Mouse (Mus musculus): ENCODE results near the gene Fibcd1. TPM values are rescaled to one million over a fixed set of nuclear protein-coding genes. Genes with fewer than 3 reads are reported as not detected.

The Fibcd1 gene
- total and polyA plus RNA-seq, 2 experiments from 2014 or later: 19.4 to 48.5 TPM

DNA sequence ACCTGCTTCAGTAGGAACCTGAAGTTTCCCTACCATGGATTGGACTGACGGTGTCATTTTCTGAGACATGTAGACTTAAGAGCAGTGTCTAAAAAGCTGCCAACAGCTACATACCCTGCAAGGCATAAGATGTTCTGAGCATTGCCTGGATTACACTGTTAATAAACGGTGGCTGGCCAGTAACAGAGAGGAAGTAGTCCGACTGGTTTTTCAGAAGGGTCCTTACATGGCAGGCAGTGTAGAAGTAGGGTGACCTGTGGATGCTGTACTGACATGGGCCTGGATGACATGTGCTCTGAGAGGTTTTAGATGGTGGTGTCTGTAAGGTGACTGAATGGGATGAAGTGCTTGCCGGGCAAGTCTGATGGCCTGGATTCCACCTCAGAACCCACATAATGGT is 78.0 kb downstream of the Fibcd1 start:
- Histone ChIP-seq H3K9me3 (ENCODE audit: low read length) (no peaks in the 10 kb centered on the region), H3K4me2 (ENCODE audit: low read depth, low read length, poor library complexity, severe bottlenecking) (no peak overlapping the region), H3K27ac (ENCODE audit: low read depth, low read length) (no peak overlapping the region), H3K9ac (replicated peaks; ENCODE audit: low read length, poor library complexity, severe bottlenecking) (no peak overlapping the region), H3K36me3 (ENCODE audit: insufficient read depth, low read length) (no peaks in the 10 kb centered on the region), H3K27me3 (ENCODE audit: insufficient read depth, low read length) (no peaks in the 10 kb centered on the region), H3K4me3 (ENCODE audit: low read depth, low read length) (no peak overlapping the region), H3K4me1 (ENCODE audit: insufficient read depth, low read length) (peaks cover 14% of the 10 kb centered on the region)
- 73% methylated on average over 4 of the region's 4 CpGs for WGBS
- no peak for ATAC-seq (ENCODE audit: low FRiP score)
- DNase-seq (ENCODE audit: low spot score): no peak
- no peak for TF ChIP-seq CTCF (IDR thresholded peaks at IDR 0.05)

DNA sequence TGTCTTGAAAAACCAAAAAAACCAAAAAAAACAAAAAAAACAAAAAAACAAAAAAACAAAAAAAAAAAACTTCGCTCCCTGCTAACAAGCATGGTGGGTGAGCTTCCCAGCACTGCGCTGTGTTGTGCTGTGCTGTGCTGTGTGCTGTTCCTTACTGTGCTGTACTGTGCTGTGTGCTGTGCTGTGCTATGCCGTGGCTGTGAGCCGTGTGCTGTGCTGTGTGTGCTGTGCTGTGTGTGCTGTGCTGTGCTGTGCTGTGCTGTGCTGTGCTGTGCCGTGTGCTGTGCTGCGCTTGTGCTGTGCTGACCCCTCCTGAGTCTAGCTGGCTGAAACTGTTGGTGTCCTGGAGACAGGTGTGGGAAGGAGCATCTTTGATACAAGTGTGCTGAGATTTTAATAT is 78.7 kb downstream of the Fibcd1 start:
- WGBS: 96% methylated on average over 6 of the region's 6 CpGs
- ATAC-seq (ENCODE audit: low FRiP score): no peak

More for the DNA sequence above, 78.7 kb downstream of the Fibcd1 start:
- Histone ChIP-seq H3K9ac (replicated peaks; ENCODE audit: low read length, poor library complexity, severe bottlenecking) (no peak overlapping the region), H3K9me3 (ENCODE audit: low read length) (no peaks in the 10 kb centered on the region), H3K27me3 (ENCODE audit: insufficient read depth, low read length) (no peaks in the 10 kb centered on the region), H3K36me3 (ENCODE audit: insufficient read depth, low read length) (no peaks in the 10 kb centered on the region), H3K27ac (ENCODE audit: low read depth, low read length) (no peak overlapping the region), H3K4me2 (ENCODE audit: low read depth, low read length, poor library complexity, severe bottlenecking) (no peak overlapping the region), H3K4me3 (ENCODE audit: low read depth, low read length) (no peak overlapping the region), H3K4me1 (ENCODE audit: insufficient read depth, low read length) (peaks cover 14% of the 10 kb centered on the region)
- DNase-seq (ENCODE audit: low spot score): no peak
- TF ChIP-seq CTCF (IDR thresholded peaks at IDR 0.05): no peak

Other genes with a start within 250 kb of the Fibcd1 start
- 0.99 and 1.4 TPM in 2 replicates for gene Prdm12, start 206.0 kb downstream of the Fibcd1 start, total RNA-seq (2014; rRNA removed)
- gene Prdm12, start 206.0 kb downstream of the Fibcd1 start, polyA plus RNA-seq (2015; fragmentation: Nextera tagmentation; extraction: Ambion mirVana): 1.9 and 2.4 TPM in 2 replicates
- 26.7 and 27.4 TPM in 2 replicates for gene Exosc2, start 175.3 kb downstream of the Fibcd1 start, total RNA-seq (2014; rRNA removed)
- gene Exosc2, start 175.3 kb downstream of the Fibcd1 start, polyA plus RNA-seq (2015; fragmentation: Nextera tagmentation; extraction: Ambion mirVana): 32.2 and 36.8 TPM in 2 replicates
- gene Abl1, start 157.6 kb downstream of the Fibcd1 start, total RNA-seq (2014; rRNA removed): 44.9 and 50.1 TPM in 2 replicates
- 13.1 and 13.8 TPM in 2 replicates for gene Abl1, start 157.6 kb downstream of the Fibcd1 start, polyA plus RNA-seq (2015; fragmentation: Nextera tagmentation; extraction: Ambion mirVana)
- gene Qrfp, start 35.4 kb downstream of the Fibcd1 start, total RNA-seq (2014; rRNA removed): 0.19 TPM in 1 of 2 replicates, not detected in the other
- gene Qrfp, start 35.4 kb downstream of the Fibcd1 start, polyA plus RNA-seq (2015; fragmentation: Nextera tagmentation; extraction: Ambion mirVana): 0.07 and 0.20 TPM in 2 replicates
- 11.3 and 12.9 TPM in 2 replicates for gene Lamc3, start 41.3 kb upstream of the Fibcd1 start, total RNA-seq (2014; rRNA removed)
- 2.3 and 2.5 TPM in 2 replicates for gene Lamc3, start 41.3 kb upstream of the Fibcd1 start, polyA plus RNA-seq (2015; fragmentation: Nextera tagmentation; extraction: Ambion mirVana)
- 20.2 and 24.1 TPM in 2 replicates for gene Aif1l, start 104.1 kb upstream of the Fibcd1 start, total RNA-seq (2014; rRNA removed)
- 19.1 and 21.4 TPM in 2 replicates for gene Aif1l, start 104.1 kb upstream of the Fibcd1 start, polyA plus RNA-seq (2015; fragmentation: Nextera tagmentation; extraction: Ambion mirVana)
- 28.5 and 29.0 TPM in 2 replicates for gene Nup214, start 128.4 kb upstream of the Fibcd1 start, total RNA-seq (2014; rRNA removed)
- 59.7 and 67.0 TPM in 2 replicates for gene Nup214, start 128.4 kb upstream of the Fibcd1 start, polyA plus RNA-seq (2015; fragmentation: Nextera tagmentation; extraction: Ambion mirVana)
- gene Fam78a, start 238.9 kb upstream of the Fibcd1 start, total RNA-seq (2014; rRNA removed): 0.77 and 0.85 TPM in 2 replicates
- gene Fam78a, start 238.9 kb upstream of the Fibcd1 start, polyA plus RNA-seq (2015; fragmentation: Nextera tagmentation; extraction: Ambion mirVana): 0.35 and 0.93 TPM in 2 replicates
- 31.2 and 47.0 TPM in 2 replicates for gene Plpp7, start 249.5 kb upstream of the Fibcd1 start, total RNA-seq (2014; rRNA removed)
- 24.9 and 29.0 TPM in 2 replicates for gene Plpp7, start 249.5 kb upstream of the Fibcd1 start, polyA plus RNA-seq (2015; fragmentation: Nextera tagmentation; extraction: Ambion mirVana)